Mouse (Mus musculus): Measurements from ENCODE around the gene Fam20c. TPM values are rescaled to one million over a fixed set of nuclear protein-coding genes. Genes with fewer than 3 reads are reported as not detected.

The Fam20c gene
- polyA plus RNA-seq, 1 experiment from 2014 or later, result 3.0 TPM

DNA sequence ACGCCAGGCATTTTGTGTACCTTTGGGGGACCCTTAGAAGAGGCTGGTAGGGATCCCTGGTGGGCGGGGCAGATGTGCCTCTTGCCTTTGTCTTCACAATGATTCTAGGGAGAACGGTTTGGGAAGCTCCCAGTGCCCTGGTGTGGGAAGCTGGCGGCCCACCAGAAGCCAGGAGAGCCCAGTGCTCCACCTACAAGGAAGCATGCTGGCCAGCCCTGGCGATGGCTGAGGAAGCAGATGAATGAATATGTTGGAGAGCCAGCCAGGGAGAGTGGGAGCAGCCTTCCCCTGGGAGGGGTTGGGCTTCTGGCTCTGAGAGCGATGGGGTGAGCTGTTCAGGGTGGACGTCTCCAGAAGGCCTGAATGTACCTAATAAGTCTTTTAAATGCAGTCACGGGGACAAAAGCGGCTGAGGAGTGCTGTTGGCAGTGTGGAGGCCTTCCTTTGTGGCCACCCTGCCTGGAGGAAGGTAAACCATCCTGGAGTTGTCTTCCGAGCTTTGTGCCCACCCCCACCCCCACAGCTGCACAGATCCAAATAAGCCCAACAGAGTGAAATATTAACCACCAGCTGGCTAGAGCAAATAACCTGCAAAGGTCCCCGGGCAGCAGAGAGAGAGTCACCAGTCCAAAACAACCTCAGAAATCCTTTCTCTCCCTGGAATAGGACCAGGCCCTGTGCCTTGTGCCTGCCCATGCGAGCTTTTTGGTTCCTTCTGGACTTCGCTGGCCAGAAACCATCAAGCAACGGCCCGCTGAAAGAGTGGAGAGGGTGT is 2.2 kb downstream of the Fam20c start:
- no peak for DNase-seq (ENCODE audit: low spot score)

DNA sequence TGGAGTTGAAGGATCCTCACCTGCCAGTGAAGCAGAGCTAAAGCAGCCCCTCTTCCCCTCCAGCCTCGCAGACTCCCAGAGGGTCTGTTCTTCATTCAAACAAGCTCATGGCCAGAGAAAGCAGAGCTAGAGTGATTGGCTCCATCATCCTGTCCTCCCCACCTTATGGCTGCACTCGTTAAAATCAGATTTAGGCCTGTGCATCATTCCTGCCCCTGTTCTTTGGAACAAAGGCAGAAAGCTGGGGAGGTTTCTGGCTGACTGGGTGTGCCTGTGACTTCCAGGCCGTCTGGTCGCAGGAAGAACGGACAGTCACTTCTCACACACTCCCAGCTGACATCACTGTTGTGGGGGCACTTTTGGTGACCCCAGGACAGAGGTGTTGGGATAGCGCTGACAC is 2.8 kb downstream of the Fam20c start:
- DNase-seq (ENCODE audit: low spot score), result no peak

DNA sequence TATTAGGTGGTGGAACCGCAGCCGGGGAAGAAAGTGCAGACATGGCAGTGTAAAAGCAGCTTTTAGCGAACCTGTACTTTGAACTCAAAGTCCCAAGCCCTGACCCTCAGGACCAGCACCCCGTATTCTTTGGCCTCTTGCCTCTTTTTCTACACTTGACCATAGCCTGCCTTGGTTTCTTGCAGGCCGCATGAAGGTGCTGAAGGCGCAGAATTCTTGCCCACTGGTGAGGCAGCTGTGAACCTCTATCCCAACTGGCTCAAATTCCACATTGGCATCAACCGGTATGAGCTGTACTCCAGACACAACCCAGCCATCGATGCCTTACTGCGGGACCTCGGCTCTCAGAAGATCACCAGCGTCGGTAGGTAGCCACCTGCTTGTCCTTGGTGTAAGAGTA is 3.3 kb downstream of the Fam20c start:
- DNase-seq (ENCODE audit: low spot score), result no peak

DNA sequence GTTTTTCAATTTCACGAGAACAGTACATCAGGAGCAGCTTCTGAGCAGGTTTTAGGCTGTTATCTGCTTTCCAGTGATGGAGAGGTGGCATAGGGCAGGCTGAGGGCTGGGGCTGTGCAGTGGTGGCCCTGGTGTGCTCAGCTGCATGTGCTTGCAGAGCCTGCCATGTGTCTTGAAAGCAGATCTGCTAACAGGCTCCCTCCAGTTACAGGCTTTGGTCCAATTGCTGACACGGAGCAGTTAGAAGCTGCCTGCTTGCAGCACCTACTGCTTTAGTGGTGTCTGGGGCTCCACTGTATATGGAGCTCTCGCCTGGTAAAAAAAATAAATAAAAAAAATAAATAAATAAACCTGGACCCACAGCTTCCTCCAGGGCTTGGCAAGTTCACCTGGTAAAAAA is 4.2 kb downstream of the Fam20c start:
- DNase-seq (ENCODE audit: low spot score), result no peak

DNA sequence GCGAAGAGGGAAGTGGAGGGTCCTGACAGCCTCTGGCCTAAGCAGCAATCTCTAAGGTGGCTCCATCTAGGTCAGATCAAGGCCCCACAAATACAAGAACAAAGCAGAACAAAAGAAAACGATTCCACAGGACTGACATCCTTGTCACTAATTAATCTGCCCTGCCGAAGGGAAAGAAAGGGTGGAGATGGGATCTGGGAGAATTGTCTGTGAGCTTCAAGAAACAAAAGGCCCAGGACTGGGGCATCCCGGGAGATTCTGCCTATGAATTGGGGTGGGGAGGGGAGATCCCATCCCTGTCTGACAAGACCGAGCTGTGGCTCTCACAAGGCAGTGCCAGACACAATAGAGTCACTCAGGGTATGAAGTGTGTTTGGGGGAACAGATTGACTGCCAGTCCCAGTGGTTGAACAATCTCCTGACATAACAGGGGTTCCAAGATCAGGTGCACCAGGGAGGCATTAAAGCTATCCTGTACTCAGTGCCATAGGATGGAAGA is 7.6 kb downstream of the Fam20c start:
- no peak for DNase-seq (ENCODE audit: low spot score)

DNA sequence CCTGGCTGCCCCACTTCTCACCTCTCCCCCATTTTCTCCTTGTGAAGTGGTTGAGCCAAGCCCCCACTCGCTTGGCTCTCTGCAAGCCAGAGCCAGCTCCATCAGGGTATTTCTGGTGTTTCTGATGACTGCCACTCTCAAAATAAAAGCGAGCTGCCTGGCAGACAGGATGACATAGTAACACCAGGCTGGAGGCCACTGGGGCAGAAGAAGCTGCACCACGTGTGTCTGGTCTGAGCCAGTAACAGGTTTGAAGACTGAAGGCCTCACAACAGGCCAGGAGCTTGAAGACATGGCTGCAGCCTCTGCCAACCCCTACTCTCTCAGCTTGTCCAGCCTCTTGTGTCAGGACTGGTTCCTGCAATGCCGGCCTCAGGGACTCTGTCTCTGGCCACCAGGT is 8.0 kb downstream of the Fam20c start:
- DNase-seq (ENCODE audit: low spot score), result no peak

GRCm38 (mm10) chr5:138764601-138765000 is 10.3 kb downstream of the Fam20c start:
- no peak for DNase-seq (ENCODE audit: low spot score)

DNA sequence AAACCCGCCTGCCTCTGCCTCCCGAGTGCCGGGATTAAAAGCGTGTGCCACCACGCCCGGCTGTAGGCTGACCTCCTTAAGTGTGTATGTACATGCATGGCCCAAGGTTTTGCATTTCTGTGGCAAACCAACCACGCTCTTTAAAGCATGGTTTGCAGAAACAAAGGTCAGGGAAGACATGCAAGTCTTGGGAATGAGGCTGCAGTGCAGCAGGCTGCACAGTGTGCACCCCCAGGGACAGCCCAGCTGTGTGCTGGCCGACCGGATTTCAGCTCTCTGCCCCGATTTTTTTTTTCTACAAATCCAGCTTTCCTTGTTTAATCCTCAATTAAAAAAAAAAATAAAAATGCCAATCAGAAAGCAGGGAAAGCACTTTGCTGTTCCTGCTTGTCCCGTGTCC is 13.3 kb downstream of the Fam20c start:
- DNase-seq (ENCODE audit: low spot score), result no peak

DNA sequence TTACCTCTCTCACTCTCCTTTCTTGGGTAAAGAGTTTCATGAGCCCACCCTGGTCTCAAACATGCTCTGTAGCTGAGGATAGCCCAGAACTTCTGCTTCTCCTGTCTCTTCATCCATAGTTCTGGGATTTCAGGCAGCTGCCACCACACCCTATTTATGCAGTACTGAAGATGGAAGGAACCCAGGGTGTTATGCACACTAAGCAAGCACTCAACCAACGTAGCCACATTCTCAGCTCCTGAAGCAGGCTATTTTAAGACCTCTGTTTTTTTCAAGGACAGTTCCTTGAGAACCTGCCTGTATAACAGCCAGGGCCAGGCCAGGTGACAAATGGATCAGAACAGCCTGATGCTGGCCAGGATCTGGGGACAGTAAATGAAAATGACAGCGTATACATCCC is 14.4 kb downstream of the Fam20c start:
- no peak for DNase-seq (ENCODE audit: low spot score)

DNA sequence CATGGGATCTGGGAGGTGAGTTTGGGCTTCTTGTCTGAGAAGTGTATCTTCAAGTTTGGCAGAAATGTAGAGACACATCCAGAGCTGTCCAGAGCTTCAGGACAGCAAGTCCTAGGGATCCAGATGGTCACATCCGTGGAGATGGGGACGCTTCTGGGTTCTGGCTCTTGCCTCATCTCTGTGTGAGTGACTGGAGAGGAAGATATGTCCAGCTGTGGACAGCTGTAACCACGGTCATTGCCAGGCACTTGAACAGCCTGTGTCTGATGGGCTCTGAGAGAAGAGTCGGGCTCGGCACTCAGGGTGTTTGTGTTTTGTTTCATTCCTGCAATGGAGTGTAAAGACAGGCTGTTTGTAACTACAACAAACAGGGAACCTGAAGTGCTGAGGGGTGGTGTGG is 14.8 kb downstream of the Fam20c start:
- DNase-seq (ENCODE audit: low spot score), result no peak

DNA sequence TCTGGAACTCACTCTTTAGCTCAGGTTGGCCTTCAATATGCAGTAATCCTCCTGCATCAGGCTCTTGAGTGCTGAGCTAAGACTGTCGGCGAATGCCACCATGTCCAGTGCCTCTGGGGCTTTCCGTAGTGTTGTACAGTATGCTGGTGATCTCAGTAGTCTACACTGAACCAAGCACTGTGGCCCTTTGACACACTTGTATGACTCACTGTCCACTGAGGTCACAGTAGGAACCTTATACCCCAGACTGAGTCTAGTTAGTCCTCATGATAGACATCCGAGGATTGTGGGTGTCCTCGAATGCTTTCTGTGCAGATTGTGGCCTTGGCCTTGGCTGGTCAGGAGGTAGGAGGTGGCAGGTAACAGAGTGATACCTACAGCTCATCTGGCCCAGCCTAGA is 20.8 kb downstream of the Fam20c start:
- no peak for DNase-seq (ENCODE audit: low spot score)

GRCm38 (mm10) chr5:138776346-138776745 is 22.0 kb downstream of the Fam20c start:
- DNase-seq (ENCODE audit: low spot score), result no peak

DNA sequence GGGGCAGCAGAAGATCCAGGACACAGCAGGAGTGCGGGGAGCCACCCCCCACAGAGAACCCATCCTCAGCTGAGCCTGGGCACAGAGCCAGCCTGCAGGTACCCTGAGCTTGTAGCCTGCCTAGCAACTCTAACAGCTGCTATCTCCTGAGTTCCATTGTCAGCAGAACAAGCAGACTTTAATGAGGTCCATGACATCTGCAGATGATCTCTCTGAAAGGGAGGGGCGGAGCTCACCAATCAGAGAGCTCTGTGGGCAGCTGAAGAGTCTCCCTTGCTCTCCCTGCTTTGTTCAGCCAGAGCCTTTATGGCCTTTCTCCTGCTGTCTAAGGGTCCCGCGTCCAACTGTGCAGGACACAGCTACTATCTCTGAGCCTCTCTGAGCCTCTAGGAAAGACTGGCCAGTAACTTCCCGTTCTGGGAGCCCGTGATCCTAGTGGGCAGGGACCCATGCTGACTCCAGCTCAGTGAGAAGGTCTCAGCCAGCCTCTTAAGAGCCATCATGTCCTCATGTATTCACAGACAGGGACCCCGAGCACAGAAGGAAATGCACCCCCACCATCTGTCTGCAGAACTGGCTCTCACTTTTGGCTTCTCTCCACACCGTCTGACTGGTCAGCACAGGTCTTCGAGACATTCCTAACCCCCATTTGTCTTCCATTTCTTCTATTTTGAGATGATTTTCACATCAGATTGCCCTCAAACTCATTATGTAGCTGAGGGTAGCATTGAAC is 24.6 kb downstream of the Fam20c start:
- DNase-seq (ENCODE audit: low spot score), result no peak

DNA sequence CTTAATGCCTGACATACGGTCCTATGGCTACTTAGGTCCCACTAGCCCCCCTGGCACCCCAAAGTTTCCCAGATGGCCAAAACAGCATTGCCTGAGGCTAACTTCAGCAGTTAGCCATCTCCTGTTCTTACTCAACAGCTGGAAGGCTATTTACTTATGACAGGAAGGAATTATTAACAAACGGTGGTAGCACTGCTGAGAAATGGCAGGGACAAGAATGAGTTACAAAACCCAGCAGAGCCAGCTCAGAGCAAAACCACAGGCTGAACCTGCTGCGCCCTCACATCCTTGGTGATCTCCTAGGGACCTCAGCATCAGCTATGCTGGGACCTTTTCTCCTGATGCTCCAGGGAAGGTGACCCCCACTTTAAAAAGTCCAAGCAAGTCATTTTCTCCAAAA is 25.3 kb downstream of the Fam20c start:
- no peak for DNase-seq (ENCODE audit: low spot score)

DNA sequence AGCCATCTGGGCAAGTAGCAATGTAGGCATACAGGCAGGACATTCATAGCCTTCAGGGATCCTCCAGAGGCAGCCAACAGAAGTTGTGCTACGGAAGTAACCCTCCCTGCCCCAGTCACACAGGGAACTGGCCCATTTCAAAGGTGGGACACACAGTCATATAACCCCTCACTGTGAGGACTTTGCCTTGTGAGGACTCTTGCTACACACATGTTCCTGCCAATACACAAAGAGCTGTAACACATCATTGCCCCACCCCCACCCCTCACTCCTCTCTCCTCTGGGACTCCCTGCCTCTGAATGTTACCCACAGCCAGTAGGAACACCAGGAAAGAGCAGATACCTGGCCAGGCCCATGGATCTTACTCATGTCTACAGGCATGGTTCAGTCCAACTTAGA is 28.4 kb downstream of the Fam20c start:
- no peak for DNase-seq (ENCODE audit: low spot score)

DNA sequence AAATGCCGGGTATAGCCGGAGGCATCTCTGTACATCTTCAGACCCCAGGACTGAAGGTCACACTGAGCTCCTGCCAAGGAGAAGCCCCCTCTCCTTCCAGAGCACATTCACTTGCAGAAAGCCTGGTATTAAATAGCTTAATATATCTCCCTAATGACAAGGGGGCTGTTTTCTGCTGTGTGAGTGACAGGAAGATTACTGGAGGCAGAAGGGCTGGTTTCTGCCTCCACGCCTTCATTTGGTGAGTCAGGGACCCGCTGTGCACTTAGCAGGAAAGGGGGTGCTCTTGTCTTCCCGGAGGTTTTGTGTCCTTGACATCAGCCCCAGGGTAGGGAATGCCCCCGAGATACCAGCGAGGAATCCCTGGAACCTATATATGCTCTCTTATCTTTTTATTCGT is 28.9 kb downstream of the Fam20c start:
- no peak for DNase-seq (ENCODE audit: low spot score)

DNA sequence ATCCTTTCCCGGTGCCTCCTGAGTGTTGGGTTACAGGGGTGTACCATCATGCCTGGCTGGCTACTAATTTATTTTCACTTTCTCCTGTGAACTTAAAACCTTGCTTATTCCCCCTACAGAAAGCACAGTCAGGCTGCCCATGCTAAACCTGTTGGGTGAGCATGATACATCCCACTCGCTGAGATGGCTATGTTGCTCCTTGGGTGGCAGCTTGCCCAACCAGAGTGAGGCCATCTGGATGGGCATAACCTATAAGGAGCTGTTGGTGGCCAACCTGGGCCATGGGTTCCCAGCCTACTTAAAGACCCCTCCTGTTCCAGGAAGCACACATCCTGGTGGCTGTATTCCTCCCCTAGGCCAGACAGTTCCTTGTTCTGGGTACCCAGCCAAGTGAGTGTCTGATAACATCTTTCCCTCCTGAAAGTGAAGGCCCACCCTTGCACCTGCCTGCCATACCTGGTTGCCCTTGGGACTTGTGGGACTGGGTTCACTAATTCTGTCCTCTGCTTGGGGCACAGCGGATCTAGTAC is 31.7 kb downstream of the Fam20c start:
- DNase-seq (ENCODE audit: low spot score), result no peak

DNA sequence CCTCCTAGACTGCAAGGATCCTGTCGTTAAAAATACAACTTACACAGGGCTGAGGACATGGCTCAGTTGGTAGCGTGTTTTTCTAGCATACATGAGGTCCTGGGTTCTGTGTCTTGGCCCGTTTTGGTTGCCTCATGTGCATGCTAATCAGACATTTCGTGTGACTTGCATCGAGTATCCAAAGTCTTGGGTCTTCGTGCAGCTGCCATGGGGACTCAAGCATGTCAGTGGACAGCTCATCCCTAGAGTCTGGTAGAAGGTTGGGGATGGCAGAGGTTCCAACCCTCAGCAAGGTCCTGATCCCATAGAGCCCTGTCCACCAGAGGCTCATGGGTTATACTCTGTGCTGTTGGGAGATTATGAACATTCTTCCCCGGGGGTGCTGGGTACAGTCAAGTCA is 33.3 kb downstream of the Fam20c start:
- DNase-seq (ENCODE audit: low spot score), result no peak

- no peak for DNase-seq (ENCODE audit: low spot score)
Measured at GRCm38 (mm10) chr5:138788481-138789211, 34.3 kb downstream of the Fam20c start.

DNA sequence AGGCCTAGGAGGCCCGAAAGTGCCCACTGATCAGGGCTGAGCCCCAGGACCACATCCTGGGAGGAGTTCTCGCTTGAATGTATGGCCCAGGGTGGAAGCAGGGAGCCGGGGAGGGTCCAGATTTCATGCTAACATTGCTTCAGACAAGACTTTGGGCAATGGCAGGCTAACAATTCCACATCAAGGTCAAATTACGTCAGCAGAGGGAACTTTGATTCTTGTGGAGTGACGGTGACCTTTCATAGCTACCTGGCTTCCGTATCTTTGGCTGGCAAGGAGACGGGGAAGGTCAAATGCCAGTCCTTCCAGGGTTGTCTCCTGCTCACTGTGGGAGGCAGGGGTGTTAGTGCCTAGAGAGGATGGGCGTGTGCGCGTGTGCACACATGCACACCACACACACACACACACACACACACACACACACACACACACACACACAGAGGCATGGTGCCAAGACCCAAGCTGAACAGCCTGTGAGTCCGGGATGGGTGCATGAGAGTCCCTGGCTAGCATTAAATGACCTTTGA is 36.7 kb downstream of the Fam20c start:
- DNase-seq (ENCODE audit: low spot score), result no peak

- DNase-seq (ENCODE audit: low spot score), result no peak
Measured at GRCm38 (mm10) chr5:138801588-138802116, 47.3 kb downstream of the Fam20c start.

All from thymus, postnatal 0 days (tissue).